Mouse (Mus musculus) heart, embryonic 10.5 days (tissue): ENCODE measurements at regions not wholly inside any gene's neighbourhood (a gene's known extent, or its start where the extent isn't known, plus 50 kb on each side); places are given as distances from the start of the nearest gene placed in this dataset.

Source experiments
- DNase-seq: peaks from one replicate; pipeline ENCODE4 v3.0.0-alpha.2; 2017; ENCODE audit warnings: low spot score
- H3K27ac ChIP-seq: fragments of 300-500 bp; sonication (generic); 2 replicates; pipeline ENCODE4 v1.5.1; 2016; ENCODE audit warnings: mild to moderate bottlenecking
- H3K27me3 ChIP-seq: fragments of 300-500 bp; sonication (generic); 2 replicates; pipeline ENCODE4 v1.6.1; 2016; ENCODE audit warnings: mild to moderate bottlenecking; ENCODE audit not compliant: poor library complexity, insufficient read depth, severe bottlenecking
- H3K36me3 ChIP-seq: fragments of 300-500 bp; sonication (generic); 2 replicates; pipeline ENCODE4 v1.6.1; 2016; ENCODE audit warnings: mild to moderate bottlenecking, moderate library complexity
- H3K4me1 ChIP-seq: fragments of 300-500 bp; sonication (generic); 2 replicates; pipeline ENCODE4 v1.6.1; 2016; ENCODE audit warnings: mild to moderate bottlenecking
- H3K4me3 ChIP-seq: fragments of 300-500 bp; sonication (generic); 2 replicates; pipeline ENCODE4 v1.5.1; 2016; ENCODE audit warnings: mild to moderate bottlenecking, moderate library complexity
- H3K9me3 ChIP-seq: fragments of 300-500 bp; sonication (generic); 2 replicates; pipeline ENCODE4 v1.6.1; 2016; ENCODE audit warnings: mild to moderate bottlenecking, moderate library complexity
- WGBS: fragments of 180-500 bp; shearing (Covaris S2); methylation state at CpG from one replicate; pipeline ENCODE4 v1.1.7; 2016; 5-methylcytosine and 5-hydroxymethylcytosine counted together

DNA sequence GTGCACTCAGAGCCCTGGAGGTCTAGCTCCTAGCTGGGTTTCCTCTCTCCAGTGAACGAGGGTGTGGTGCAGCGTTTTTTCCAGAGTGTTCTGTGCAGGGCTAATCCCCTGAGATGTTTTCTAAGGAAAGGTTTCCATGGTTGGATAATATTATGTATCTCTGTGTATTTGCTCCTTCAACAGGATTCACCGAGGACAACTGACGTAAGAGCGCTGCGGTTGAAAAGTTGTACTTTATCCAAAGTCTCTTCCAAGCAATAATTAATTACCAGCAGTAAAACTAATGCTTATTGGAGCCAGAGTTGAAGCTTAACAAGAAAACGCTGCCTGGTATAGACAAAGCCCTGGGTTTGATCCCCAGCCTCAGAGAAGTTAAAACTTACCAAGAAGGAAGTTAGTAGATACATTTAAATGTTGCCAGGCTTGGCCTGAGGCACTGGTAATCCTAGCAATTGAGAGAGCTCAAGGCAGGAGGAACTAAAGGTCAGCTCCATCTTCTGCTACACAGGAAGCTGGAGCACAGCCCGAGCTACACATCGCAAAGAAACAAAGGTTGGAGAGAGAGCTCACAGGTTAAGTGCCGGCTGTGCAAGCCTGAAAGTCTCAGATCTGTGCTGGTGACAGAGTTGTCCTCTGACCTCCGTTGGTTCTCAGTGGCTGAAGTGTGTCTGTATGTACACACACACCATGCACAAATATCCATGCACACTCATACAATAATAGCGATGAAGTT is 51.2 kb upstream of the Rap1b start:
- 79% methylated on average over 12 of the region's 12 CpGs for WGBS
- Histone ChIP-seq H3K9me3 (no peaks in the 10 kb centered on the region), H3K4me3 (no peak overlapping the region), H3K36me3 (no peaks in the 10 kb centered on the region), H3K4me1 (peaks cover 18% of the 10 kb centered on the region), H3K27ac (0 out of 2 replicates have a peak overlapping the region, but pooled peaks have one; percentile 6), H3K27me3 (peaks cover under 1% of the 10 kb centered on the region; the same call in 1 of the 2 replicates)
- no peak for DNase-seq

DNA sequence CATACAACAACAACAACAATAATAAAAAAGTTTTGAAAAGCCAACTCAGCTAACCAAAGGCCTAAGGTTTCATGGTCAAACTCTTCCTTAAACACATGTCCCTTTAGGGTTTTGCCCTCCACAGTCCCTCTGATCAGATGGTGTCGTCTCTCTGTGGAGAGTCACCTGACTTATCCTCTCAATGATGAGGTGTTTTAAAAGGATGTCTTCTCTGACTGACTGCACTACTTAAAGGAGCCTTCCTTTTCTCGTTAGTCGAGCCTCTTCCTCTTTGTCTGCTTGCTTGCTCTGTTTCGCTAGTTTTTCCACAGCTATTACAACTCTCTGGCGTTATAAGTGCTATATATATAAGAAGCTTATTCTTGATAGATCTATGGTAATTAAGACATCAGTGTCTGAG is 51.9 kb upstream of the Rap1b start:
- H3K4me1 ChIP-seq: peaks cover 18% of the 10 kb centered on the region
- no peak for DNase-seq
- WGBS: 76% methylated on average over 5 of the region's 5 CpGs
- H3K9me3 ChIP-seq: no peaks in the 10 kb centered on the region
- peaks cover 5% of the 10 kb centered on the region; the same call in 1 of the 2 replicates for H3K27me3 ChIP-seq
- H3K36me3 ChIP-seq: no peaks in the 10 kb centered on the region
- no peak overlapping the region for H3K4me3 ChIP-seq
- H3K27ac ChIP-seq: no peak overlapping the region

DNA sequence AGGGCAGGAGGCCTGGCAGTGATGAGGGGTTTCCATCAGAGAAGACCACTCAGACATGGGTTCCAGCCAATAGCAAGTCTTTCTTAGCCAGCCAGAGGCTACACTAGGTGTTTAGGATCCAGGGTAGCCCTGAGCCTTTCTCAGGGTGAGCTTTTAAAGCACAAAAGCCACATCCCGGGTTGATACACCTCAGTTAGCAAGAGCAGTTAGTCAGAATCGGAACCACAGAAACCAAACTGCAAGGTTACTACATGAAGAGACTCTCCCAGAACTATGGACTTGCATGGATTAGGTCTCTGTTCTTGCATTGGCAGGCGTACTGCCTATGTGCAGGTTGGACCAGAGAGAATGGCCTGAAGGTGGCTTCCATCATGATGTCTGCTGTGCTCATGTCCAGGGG is 52.6 kb upstream of the Rap1b start:
- peaks cover 5% of the 10 kb centered on the region; the same call in 1 of the 2 replicates for H3K27me3 ChIP-seq
- 89% methylated on average over 3 of the region's 3 CpGs for WGBS
- H3K4me3 ChIP-seq: no peak overlapping the region
- DNase-seq: no peak
- H3K9me3 ChIP-seq: no peaks in the 10 kb centered on the region
- H3K36me3 ChIP-seq: no peaks in the 10 kb centered on the region
- H3K27ac ChIP-seq: no peak overlapping the region
- peaks cover 18% of the 10 kb centered on the region for H3K4me1 ChIP-seq

DNA sequence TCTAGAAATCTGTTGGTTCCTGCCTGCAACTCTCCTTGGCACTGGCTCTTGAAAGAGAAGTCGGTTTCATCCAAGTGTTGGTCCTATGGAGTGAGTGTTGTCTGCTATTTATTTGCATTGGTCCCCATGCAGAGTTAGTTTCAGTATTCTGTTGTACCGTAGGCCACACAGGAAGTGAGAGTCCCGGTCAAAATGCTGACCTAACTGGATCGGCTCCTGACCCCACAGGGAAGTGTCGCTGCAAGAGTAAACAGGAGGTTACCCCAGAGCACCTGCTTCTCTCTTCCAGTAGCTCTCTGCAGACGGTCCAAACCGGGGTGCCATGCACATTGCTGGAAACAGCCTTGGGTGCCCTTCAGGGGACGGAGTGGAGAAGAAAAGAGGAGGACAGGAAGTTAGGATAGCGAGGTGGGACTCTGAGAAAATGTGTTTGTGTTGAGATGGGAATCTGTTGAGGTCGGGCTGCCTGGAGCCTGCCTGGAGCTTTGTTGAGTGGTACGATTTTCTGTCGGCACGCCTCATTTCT is 53.6 kb upstream of the Rap1b start:
- WGBS: 58% methylated on average over 13 of the region's 13 CpGs
- H3K4me3 ChIP-seq: no peak overlapping the region
- peaks cover 18% of the 10 kb centered on the region for H3K4me1 ChIP-seq
- H3K9me3 ChIP-seq: no peaks in the 10 kb centered on the region
- H3K36me3 ChIP-seq: no peaks in the 10 kb centered on the region
- DNase-seq: peak; percentile 70
- H3K27me3 ChIP-seq: peaks cover 5% of the 10 kb centered on the region; the same call in 1 of the 2 replicates
- H3K27ac ChIP-seq: no peak overlapping the region

DNA sequence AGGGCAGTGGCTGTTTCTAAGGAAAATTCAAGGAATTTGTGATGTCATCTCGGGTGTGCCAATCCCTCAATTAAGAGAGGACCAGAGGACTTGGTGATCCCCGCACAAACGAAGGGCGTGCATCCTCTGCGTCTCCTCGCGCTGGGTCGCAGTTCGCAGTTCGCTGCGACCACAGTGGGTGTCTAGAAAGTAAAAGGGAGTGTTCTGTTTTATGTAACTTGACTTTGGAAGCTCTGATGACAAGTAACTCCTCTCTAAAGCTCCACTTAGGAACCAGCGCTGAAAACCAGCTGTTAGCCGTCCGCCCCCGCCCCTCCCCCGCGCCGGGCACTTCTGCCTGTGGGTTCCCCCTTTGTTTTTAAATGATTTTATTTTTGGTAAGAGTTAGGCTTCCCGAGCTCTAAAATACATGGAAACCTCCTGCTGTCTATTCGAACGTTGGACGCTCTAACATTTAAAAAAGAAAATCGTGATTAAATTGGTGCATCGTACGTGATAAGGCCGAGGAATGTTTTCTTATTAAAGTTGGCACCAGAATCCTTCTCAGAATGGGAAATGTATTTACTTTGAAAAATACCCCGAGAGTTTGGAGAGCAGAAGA is 59.9 kb upstream of the Rap1b start:
- 10% methylated on average over 27 of the region's 27 CpGs for WGBS
- H3K36me3 ChIP-seq: no peaks in the 10 kb centered on the region
- peak overlapping the region; percentile 80 for H3K27ac ChIP-seq
- DNase-seq: no peak
- H3K27me3 ChIP-seq: peaks cover 5% of the 10 kb centered on the region; the same call in 1 of the 2 replicates
- peak overlapping the region; percentile 57 for H3K4me3 ChIP-seq
- H3K9me3 ChIP-seq: no peaks in the 10 kb centered on the region
- peaks cover 28% of the 10 kb centered on the region for H3K4me1 ChIP-seq

DNA sequence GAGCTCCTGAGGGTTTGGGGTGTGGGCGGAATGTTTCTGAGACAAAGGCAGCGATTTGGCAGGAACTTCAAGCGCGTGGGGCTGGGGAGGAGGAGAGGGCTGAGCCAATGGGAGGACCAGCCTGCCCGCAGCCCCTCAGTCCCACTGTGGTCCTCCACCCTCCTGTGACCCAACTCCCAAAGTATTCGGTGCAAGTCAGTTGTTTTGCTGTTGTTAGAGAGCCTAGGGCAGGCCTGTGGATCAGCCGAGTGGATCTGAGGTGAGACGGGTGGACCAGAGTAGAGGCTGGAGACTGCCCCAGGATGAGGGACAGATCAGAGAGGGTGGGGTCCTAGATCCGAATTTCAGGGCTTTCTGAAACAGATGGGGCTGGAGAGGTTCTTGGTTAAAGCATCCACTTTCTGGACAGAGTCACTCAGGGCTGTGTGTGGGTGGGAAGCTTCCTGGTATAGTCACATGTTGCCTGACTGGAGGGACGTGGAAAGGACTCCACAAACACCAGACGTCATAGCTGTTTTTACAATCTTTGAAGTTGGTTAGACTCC is 60.5 kb upstream of the Rap1b start:
- Histone ChIP-seq H3K27me3 (peaks cover 5% of the 10 kb centered on the region; the same call in 1 of the 2 replicates), H3K9me3 (no peaks in the 10 kb centered on the region), H3K27ac (peak overlapping the region; percentile 80), H3K4me3 (peak overlapping the region; percentile 57), H3K4me1 (peaks cover 28% of the 10 kb centered on the region), H3K36me3 (no peaks in the 10 kb centered on the region)
- peak; percentile 78 for DNase-seq
- WGBS: 12% methylated on average over 11 of the region's 11 CpGs

DNA sequence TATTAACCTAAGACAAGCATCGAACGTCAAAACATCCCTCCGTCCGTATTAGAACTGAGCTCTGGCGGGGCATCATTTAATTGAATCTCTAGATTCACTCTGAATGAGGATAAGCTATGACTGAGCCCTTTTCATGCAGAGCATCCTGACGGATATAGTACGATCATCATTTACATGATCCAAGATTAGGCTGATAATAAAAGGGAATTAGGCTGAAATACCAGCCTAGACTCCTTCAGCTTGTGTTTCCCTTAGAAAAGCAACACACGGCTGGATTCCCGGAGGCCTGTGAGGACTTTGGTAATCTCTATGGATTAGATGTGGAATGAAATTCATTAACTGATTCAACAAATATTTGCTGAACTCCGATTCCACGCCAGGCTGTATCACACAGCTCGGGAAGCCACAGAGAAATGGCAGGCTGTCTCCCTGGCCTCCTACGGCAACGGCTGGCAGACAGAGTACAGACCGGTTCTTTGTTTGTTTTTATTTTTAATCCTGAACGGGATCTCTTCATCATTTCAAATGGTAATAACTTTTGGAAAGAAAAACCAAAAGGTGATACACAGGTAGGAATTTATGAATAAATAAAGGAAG is 62.3 kb upstream of the Rap1b start:
- Histone ChIP-seq H3K27ac (no peak overlapping the region), H3K27me3 (no peaks in the 10 kb centered on the region), H3K4me1 (peaks cover 28% of the 10 kb centered on the region), H3K4me3 (no peak overlapping the region), H3K9me3 (no peaks in the 10 kb centered on the region), H3K36me3 (no peaks in the 10 kb centered on the region)
- DNase-seq: no peak
- WGBS: 84% methylated on average over 16 of the region's 16 CpGs

DNA sequence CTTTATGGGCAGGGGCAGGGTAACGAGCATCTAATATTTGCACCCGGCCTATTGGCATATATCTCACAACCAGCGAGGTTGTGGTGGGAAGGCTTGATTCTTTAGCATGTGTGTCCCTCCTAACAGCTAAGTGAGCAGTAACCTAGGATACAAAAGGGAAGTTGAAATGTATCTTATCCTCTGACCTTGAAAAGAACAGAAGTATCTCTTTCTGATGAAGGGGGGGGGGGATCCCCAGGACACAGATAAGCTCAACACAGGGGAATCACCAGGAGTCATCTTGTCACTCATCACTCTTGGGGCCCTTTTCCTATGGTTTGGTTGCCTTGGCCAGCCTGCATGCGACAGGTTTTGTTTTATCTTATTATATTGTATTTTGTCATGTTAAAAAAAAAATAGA is 63.3 kb upstream of the Rap1b start:
- Histone ChIP-seq H3K36me3 (no peaks in the 10 kb centered on the region), H3K4me1 (peaks cover 28% of the 10 kb centered on the region), H3K4me3 (no peak overlapping the region), H3K9me3 (no peaks in the 10 kb centered on the region), H3K27ac (no peak overlapping the region), H3K27me3 (no peaks in the 10 kb centered on the region)
- 72% methylated on average over 4 of the region's 4 CpGs for WGBS
- DNase-seq: no peak

DNA sequence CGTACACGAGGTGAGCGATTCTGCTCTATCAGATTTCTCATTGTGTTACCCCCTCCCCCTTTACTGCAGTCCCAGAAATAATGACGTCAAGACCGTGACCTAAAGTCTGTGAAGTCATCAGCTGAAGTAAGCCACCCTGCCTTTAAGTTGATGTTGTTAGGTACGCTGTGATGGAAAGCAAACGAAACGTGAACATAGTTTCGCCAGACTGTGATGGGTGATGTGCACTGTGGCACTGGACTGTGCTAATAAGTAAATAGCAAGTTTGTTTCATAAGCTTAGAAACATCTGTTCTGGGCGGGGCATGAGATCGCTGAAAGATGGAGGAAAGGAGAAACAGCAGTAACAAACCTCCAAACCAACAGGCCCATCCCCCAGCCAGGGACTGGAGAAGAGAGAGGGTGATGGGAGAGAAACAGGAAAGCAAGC is 64.0 kb upstream of the Rap1b start:
- Histone ChIP-seq H3K4me1 (peaks cover 28% of the 10 kb centered on the region), H3K27ac (no peak overlapping the region; the same call in 1 of the 2 replicates), H3K4me3 (no peak overlapping the region), H3K9me3 (no peaks in the 10 kb centered on the region), H3K36me3 (no peaks in the 10 kb centered on the region), H3K27me3 (no peaks in the 10 kb centered on the region)
- WGBS: 62% methylated on average over 11 of the region's 11 CpGs
- no peak for DNase-seq

DNA sequence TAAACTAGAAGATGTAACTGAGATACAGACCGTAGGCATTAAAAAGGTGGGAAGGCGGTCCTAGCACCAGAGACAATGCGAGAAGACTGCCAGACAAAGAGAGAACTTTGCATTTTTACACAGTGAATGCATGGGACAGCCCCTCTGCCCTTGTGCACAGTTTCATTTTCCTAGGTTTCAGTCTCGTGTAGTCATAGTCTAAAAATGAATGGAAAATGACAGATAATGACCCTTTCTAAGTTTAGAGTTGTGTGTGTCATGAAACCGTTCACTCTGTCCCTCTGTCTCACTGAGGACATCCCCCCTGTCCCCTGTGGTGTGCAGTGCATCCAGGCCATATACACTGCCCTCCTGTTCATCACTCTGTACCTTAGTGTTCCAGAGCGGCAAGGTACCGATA is 64.6 kb upstream of the Rap1b start:
- Histone ChIP-seq H3K27ac (no peak overlapping the region), H3K4me3 (no peak overlapping the region), H3K9me3 (no peaks in the 10 kb centered on the region), H3K4me1 (peaks cover 26% of the 10 kb centered on the region), H3K36me3 (no peaks in the 10 kb centered on the region), H3K27me3 (no peaks in the 10 kb centered on the region)
- no peak for DNase-seq
- WGBS: 83% methylated on average over 7 of the region's 7 CpGs

DNA sequence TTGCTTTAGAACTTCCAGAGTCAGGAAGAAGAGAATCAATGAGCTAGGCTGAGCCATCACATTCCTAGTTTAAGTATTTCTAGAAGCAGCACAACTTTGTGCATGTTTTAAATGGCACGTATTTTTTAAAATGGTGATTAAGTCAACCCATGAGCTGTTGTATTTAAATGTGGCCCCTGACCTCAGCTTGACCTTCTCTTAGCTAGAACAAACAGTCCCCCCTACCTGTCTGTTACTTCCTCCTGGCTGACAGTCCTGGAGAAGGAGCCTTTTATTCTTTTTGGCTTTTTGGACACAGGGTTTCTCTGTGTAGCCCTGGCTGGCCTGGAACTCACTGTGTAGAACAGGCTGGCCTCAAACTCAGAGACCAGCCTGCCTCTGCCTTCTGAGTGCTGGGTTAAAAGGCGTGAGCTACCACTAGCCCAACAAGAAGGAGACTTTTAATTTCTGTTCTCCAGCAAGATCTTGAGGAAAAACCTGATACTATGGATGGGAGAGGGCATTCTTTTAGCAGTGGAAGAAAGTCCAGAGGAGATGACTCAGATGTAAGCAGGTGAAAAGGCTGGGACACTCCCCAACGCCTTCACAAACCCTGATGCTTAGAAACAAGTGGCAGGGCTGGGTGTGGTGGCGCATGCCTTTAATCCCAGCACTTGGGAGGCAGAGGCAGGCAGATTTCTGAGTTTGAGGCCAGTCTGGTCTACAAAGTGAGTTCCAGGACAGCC is 69.3 kb upstream of the Rap1b start:
- Histone ChIP-seq H3K36me3 (no peaks in the 10 kb centered on the region), H3K4me3 (no peak overlapping the region), H3K9me3 (no peaks in the 10 kb centered on the region), H3K4me1 (peaks cover 8% of the 10 kb centered on the region; the same call in 1 of the 2 replicates), H3K27ac (no peak overlapping the region), H3K27me3 (no peaks in the 10 kb centered on the region)
- WGBS: 85% methylated on average over 4 of the region's 4 CpGs
- no peak for DNase-seq

DNA sequence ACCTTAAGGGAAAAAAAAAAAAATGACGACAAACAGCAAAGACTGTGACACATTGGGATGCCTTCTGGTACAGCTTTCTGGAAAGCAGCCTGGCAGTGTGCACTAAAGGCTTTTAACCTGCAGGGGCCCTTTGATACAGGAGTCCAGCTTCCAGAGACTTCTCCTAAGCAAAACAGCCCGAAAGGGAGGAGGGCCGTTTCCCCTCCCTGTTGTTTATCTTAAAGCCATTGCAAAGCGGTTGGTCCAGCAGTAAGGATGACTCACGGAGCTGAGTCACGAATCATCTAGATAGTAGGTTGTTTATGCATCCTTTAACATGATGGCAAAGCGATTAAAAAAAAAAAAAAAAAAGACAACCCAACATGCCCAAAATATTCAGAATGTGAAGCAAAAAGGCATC is 70.4 kb upstream of the Rap1b start:
- no peak overlapping the region for H3K27ac ChIP-seq
- 24% methylated on average over 7 of the region's 7 CpGs for WGBS
- no peak overlapping the region for H3K4me3 ChIP-seq
- 0 out of 2 replicates have a peak, but pooled peaks cover 7% of the 10 kb centered on the region for H3K4me1 ChIP-seq
- H3K9me3 ChIP-seq: no peaks in the 10 kb centered on the region
- peak; percentile 78 for DNase-seq
- no peaks in the 10 kb centered on the region for H3K36me3 ChIP-seq
- no peaks in the 10 kb centered on the region for H3K27me3 ChIP-seq
